Mouse (Mus musculus) liver, embryonic 16.5 days (tissue): ENCODE data around the gene Ttll7. TPM values are rescaled to one million over a fixed set of nuclear protein-coding genes. Genes with fewer than 3 reads are reported as not detected.

Experiments used
- ATAC-seq: fragments of 200-750 bp; cut with Nextera tagmentation; 2 replicates; pipeline ENCODE4 v1.8.0; 2017; ENCODE audit warnings: low read depth, mild to moderate bottlenecking, moderate number of reproducible peaks, moderate library complexity
- H3K27ac ChIP-seq: fragments of 300-500 bp; sonication (generic); 2 replicates; pipeline ENCODE4 v1.5.1; 2014; ENCODE audit warnings: mild to moderate bottlenecking, low read length
- H3K27me3 ChIP-seq: fragments of 300-500 bp; sonication (generic); 2 replicates; pipeline ENCODE4 v1.6.1; 2014; ENCODE audit warnings: low read depth, low read length, mixed read lengths; ENCODE audit not compliant: control insufficient read depth, insufficient read depth
- H3K36me3 ChIP-seq: fragments of 300-500 bp; sonication (generic); 2 replicates; pipeline ENCODE4 v1.6.1; 2014; ENCODE audit warnings: mild to moderate bottlenecking; ENCODE audit not compliant: control insufficient read depth, insufficient read depth
- H3K4me1 ChIP-seq: fragments of 300-500 bp; sonication (generic); 2 replicates; pipeline ENCODE4 v1.6.1; 2014; ENCODE audit warnings: low read depth, low read length, mixed read lengths; ENCODE audit not compliant: control insufficient read depth
- H3K4me2 ChIP-seq: fragments of 300-500 bp; sonication (generic); 2 replicates; pipeline ENCODE4 v1.6.1; 2014; ENCODE audit warnings: low read depth, low read length, mixed read lengths
- H3K4me3 ChIP-seq: fragments of 300-500 bp; sonication (generic); 2 replicates; pipeline ENCODE4 v1.5.1; 2014; ENCODE audit warnings: low read depth, mild to moderate bottlenecking, low read length
- H3K9ac ChIP-seq: fragments of 300-500 bp; sonication (generic); 2 replicates; pipeline ENCODE4 v1.6.1; 2014; ENCODE audit warnings: low read depth, low read length
- H3K9me3 ChIP-seq: fragments of 300-500 bp; sonication (generic); replicated peaks from 2 replicates; pipeline ENCODE4 v1.6.1; 2016; ENCODE audit warnings: low read length; ENCODE audit not compliant: control insufficient read depth
- WGBS: fragments of 180-500 bp; shearing (Covaris S2); extraction: QIAGEN DNeasy Blood & Tissue Kit; methylation state at CpG from one replicate; pipeline ENCODE4 v1.1.7; 2014; ENCODE audit not compliant: insufficient replicate concordance; 5-methylcytosine and 5-hydroxymethylcytosine counted together
- polyA plus RNA-seq: library from polyadenylated mRNA; unstranded; fragments of >200 nt; fragmentation: Nextera tagmentation; extraction: Ambion mirVana; gene quantifications from 2 replicates; pipeline ENCODE4 v1.2.1, GENCODE M21; 2015

The Ttll7 gene
- polyA plus RNA-seq, 1 experiment from 2014 or later = 0.48 TPM

DNA sequence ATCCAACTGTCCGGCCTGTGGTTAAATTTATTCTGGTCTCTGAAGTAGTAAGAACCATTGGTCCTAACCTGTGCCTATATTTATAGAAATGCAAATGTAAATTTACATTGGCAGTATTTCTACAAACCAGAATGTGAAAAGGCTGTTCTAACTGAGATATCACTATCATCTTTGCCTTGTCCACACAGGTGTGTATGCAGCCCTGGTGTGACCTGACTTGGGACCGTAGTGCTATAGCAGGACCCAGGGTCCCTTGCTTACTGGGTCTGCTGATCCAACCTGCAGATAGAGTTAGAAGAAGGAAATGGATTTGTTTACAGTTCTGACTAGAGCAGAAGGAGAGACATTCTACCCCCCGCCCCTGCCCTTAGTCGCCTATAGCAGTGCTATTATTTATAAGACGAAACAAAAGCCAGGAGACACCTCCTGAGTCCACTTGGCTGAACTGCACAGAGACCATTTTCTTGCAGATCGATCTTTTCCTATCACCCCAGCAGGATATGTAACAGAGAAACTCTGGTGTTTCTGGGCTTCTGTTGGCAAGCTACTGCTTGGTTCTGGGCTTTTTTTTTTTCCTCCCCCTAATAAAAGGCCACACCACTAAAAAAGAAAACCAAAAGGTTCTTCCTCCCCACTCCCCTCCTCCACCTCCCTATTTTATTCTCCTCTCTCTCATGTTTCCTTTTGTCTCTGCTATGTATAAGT is 75.3 kb downstream of the Ttll7 start:
- no peak overlapping the region for H3K27ac ChIP-seq
- H3K4me3 ChIP-seq = no peak overlapping the region
- no peaks in the 10 kb centered on the region for H3K36me3 ChIP-seq
- ATAC-seq = no peak
- no peaks in the 10 kb centered on the region for H3K4me1 ChIP-seq
- no peak overlapping the region for H3K4me2 ChIP-seq
- whole genome bisulfite sequencing = 62% methylated on average over 6 of the region's 6 CpGs
- H3K27me3 ChIP-seq = no peaks in the 10 kb centered on the region
- H3K9me3 ChIP-seq = no peaks in the 10 kb centered on the region
- no peak overlapping the region for H3K9ac ChIP-seq

DNA sequence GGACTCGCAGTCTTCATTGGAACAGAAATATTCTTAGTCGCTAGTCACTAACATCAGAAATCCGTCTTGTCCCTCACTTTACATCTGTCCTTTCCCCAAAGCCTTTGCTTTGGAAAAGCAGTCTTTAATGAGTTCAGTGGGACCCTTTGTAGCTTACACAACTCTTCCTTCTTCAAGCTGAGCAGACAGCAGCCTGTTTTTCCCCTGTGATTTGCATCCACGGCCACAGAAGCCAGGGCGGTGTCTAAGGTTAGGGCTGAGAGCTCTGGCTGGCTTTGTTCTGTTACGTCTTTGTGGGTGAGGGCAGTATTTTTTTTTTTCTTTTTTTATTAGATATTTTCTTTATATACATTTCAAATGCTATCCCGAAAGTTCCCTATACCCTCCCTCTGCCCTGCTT is 76.0 kb downstream of the Ttll7 start:
- Histone ChIP-seq H3K27me3 (no peaks in the 10 kb centered on the region), H3K4me3 (no peak overlapping the region), H3K4me2 (no peak overlapping the region), H3K36me3 (no peaks in the 10 kb centered on the region), H3K9me3 (no peaks in the 10 kb centered on the region), H3K9ac (no peak overlapping the region), H3K27ac (no peak overlapping the region), H3K4me1 (no peaks in the 10 kb centered on the region)
- no peak for ATAC-seq
- 65% methylated on average over 7 of the region's 7 CpGs for WGBS

DNA sequence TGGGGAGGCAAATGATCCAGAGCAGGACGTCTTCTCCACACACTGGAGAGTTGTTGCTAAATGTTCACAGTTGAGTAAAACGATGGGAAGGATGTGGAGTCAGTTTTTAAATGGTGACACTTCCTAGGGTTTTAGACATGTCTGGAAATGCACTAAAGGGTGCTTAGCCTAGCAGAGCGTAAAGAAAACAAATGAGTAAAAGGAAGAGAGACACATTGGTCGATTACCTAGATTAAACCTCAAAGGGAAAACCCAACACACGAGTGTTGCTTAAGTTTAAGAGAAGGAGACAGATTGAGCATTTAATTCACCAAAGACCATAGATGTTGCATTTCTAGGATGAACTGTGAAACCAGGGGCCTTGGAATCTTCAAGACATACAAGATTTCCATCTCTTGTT is 76.8 kb downstream of the Ttll7 start:
- H3K4me2 ChIP-seq = no peak overlapping the region
- no peak overlapping the region for H3K27ac ChIP-seq
- no peaks in the 10 kb centered on the region for H3K4me1 ChIP-seq
- no peaks in the 10 kb centered on the region for H3K9me3 ChIP-seq
- H3K4me3 ChIP-seq = no peak overlapping the region
- 48% methylated on average over 5 of the region's 5 CpGs for WGBS
- no peak for ATAC-seq
- H3K9ac ChIP-seq = no peak overlapping the region
- no peaks in the 10 kb centered on the region for H3K36me3 ChIP-seq
- no peaks in the 10 kb centered on the region for H3K27me3 ChIP-seq

DNA sequence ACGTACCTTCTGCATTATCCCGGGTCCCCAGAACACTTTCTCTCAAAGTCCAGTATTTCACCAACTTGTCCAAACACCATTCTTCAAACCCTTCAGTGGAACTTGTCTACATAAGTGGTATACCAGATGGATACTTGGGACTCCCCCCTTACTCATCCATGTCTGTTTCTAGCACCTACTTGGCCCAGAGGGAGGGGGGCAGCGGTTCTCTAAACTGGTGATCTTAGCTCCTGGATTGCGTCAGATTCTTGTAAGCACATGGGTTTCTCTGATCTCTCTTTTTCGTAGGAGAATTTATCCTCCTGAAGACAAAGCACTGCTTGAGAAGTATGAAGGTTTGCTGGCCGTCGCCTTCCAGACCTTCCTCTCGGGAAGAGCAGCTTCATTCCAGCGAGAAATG is 79.0 kb downstream of the Ttll7 start:
- Histone ChIP-seq H3K4me3 (no peak overlapping the region), H3K4me2 (no peak overlapping the region), H3K36me3 (no peaks in the 10 kb centered on the region), H3K4me1 (no peaks in the 10 kb centered on the region), H3K9me3 (no peaks in the 10 kb centered on the region), H3K9ac (no peak overlapping the region), H3K27ac (no peak overlapping the region), H3K27me3 (no peaks in the 10 kb centered on the region)
- 74% methylated on average over 9 of the region's 9 CpGs for WGBS
- ATAC-seq = no peak

DNA sequence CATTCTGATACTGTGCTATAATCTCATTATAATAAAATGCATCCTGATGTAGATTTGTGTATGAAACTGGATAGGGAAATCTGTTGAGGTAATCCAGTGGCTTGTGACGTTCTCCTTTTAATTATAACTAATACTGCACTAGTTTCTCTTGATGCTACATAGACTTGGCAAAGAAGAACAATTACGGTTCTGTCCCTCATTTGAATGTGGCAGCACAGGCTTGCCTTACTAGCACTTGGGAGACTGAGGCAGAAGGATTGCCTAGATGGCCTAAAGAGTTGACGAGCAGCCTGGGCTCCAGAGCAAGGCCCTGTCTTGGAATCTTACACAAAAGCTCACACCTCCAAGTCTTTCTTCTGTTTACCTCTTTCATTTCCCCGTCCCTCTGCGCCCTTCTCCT is 80.3 kb downstream of the Ttll7 start:
- Histone ChIP-seq H3K36me3 (no peaks in the 10 kb centered on the region), H3K4me3 (no peak overlapping the region), H3K9me3 (no peaks in the 10 kb centered on the region), H3K9ac (no peak overlapping the region), H3K27ac (no peak overlapping the region), H3K27me3 (no peaks in the 10 kb centered on the region), H3K4me2 (no peak overlapping the region), H3K4me1 (no peaks in the 10 kb centered on the region)
- 62% methylated on average over 5 of the region's 5 CpGs for WGBS
- no peak for ATAC-seq

DNA sequence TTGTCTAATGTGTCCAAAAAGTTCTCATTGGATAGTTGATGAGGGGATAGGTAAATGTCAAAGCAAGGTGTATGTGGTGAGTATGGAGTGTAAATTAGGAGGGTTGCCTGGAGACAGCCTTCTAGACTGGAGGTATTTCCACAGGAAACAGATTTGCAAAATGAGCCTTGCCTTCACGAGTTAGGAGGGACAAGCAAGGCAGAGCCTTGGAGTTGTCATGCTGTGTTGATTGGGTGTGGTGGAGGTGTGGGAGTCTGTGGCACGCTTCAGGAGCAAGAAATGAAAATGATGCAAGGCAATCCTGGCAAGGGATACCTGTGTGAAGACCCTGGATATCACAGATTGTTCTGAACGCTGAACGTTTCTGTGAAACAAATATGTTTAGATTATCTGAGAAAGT is 84.7 kb downstream of the Ttll7 start:
- H3K4me2 ChIP-seq = no peak overlapping the region
- H3K9me3 ChIP-seq = no peaks in the 10 kb centered on the region
- no peak overlapping the region for H3K9ac ChIP-seq
- no peak overlapping the region for H3K4me3 ChIP-seq
- WGBS = 54% methylated on average over 4 of the region's 4 CpGs
- H3K4me1 ChIP-seq = no peaks in the 10 kb centered on the region
- no peaks in the 10 kb centered on the region for H3K36me3 ChIP-seq
- no peak overlapping the region for H3K27ac ChIP-seq
- H3K27me3 ChIP-seq = no peaks in the 10 kb centered on the region
- ATAC-seq = no peak

DNA sequence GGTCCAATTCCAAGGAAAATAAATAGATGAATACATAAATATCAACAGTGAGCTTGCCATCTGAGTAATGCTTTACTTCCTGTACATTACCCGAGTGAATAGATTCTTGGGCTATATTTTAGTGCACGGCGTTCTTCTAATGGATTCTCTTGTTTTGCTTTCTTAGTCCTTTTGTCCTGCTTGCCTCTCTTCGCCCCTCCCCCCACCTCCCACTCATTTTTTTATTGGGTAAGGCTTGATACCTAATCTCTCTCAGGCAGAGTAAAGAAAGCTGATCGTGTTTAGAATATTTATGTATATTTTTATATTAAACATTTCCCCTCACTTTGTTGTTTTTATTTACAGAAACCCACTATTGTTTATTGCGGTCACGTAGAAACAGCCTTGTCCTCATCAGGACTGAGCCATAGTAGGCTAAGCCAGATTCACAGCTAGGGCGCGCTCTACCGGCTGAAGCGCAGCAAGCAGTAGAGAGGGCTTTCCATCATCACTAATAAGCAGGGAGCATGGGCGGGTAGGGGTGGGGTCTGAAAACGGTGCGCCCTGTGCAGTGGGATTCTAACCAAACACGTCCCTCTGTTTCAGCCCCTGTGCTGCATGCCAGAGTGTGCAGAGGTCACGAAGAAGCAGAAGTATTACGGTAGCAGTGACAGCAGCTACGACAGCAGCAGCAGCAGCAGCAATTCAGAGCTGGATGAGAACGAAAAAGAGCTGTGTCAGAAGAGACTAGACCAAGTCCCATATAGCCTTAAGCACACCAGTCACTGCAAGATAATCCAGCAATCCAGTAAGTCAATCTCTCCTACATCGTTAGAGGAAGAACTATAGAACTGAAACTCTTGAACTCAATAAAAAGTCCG is 87.5 kb downstream of the Ttll7 start:
- 25% methylated on average over 21 of the region's 21 CpGs for WGBS
- Histone ChIP-seq H3K9me3 (no peaks in the 10 kb centered on the region), H3K4me2 (no peak overlapping the region), H3K4me3 (no peak overlapping the region), H3K36me3 (no peaks in the 10 kb centered on the region), H3K27ac (no peak overlapping the region), H3K4me1 (no peaks in the 10 kb centered on the region), H3K27me3 (no peaks in the 10 kb centered on the region), H3K9ac (no peak overlapping the region)
- no peak for ATAC-seq

DNA sequence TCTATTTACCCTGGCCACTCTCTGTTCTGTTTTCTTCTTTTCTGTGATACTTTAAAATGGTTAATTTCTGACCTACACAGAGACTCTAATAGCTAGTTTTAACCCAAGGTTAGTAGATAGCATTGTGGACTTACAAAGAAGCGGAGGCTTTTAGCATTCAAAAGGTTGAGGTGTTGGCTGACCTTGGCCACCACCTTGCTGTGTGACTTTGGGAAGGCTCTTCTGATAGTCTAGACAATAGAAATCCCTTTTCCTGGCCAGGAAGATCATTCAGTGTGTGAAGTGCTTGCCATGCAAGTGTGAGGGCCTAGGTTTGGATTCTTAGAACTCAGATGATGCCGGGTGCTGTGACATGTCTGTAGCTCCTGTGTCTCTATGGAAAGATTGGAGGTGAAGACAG is 90.9 kb downstream of the Ttll7 start:
- no peaks in the 10 kb centered on the region for H3K36me3 ChIP-seq
- no peak for ATAC-seq
- WGBS = 61% methylated on average over 2 of the region's 2 CpGs

DNA sequence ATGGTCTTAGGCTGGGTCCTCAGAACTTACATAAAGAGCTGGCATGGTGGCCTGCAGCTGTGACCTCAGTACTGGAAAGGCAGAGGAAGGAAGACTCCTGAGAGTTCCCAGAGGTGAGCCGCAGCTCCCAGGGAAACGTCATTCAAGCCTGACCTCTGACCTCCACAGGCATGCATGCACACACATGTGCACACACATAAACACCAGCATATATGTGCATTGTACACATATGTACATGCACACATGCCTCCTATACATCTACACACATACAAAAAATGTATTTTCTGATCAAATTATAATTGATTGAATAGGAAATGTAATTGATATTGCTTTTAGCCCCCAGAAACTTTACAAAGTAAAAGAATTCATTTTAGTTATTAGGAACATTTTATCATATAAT is 93.2 kb downstream of the Ttll7 start:
- no peak for ATAC-seq
- Histone ChIP-seq H3K4me2 (no peak overlapping the region), H3K27ac (no peak overlapping the region), H3K36me3 (no peaks in the 10 kb centered on the region), H3K27me3 (no peaks in the 10 kb centered on the region), H3K9me3 (no peaks in the 10 kb centered on the region), H3K4me3 (no peak overlapping the region), H3K9ac (no peak overlapping the region), H3K4me1 (no peaks in the 10 kb centered on the region)
- WGBS = 33% methylated on average over 2 of the region's 2 CpGs

More for the DNA sequence above, 90.9 kb downstream of the Ttll7 start:
- no peak overlapping the region for H3K9ac ChIP-seq
- H3K4me2 ChIP-seq = no peak overlapping the region
- no peaks in the 10 kb centered on the region for H3K4me1 ChIP-seq
- no peaks in the 10 kb centered on the region for H3K9me3 ChIP-seq
- H3K27me3 ChIP-seq = no peaks in the 10 kb centered on the region
- no peak overlapping the region for H3K4me3 ChIP-seq
- no peak overlapping the region for H3K27ac ChIP-seq
